Mouse (Mus musculus) limb, embryonic 14.5 days (tissue): ENCODE data around the gene Arpc4. TPM values are rescaled to one million over a fixed set of nuclear protein-coding genes. Genes with fewer than 3 reads are reported as not detected.

Experiments used
- ATAC-seq: fragments of 200-750 bp; cut with Nextera tagmentation; 2 replicates; pipeline ENCODE4 v1.8.0; 2017; ENCODE audit warnings: low read depth, moderate number of reproducible peaks, moderate TSS enrichment; ENCODE audit not compliant: low FRiP score
- DNase-seq: peaks from one replicate; pipeline ENCODE4 v3.0.0-alpha.2; 2015; ENCODE audit warnings: low spot score
- H3K27ac ChIP-seq: fragments of 300-500 bp; sonication (generic); replicated peaks from 2 replicates; pipeline ENCODE4 v1.5.1; 2014; ENCODE audit warnings: low read depth, mild to moderate bottlenecking, low read length, moderate library complexity, mixed read lengths
- H3K27me3 ChIP-seq: fragments of 300-500 bp; sonication (generic); 2 replicates; pipeline ENCODE4 v1.6.1; 2014; ENCODE audit warnings: low read length, mixed read lengths; ENCODE audit not compliant: control insufficient read depth, insufficient read depth
- H3K36me3 ChIP-seq: fragments of 300-500 bp; sonication (generic); 2 replicates; pipeline ENCODE4 v1.6.1; 2014; ENCODE audit warnings: mild to moderate bottlenecking, low read length, moderate library complexity, mixed read lengths; ENCODE audit not compliant: control insufficient read depth, insufficient read depth
- H3K4me1 ChIP-seq: fragments of 300-500 bp; sonication (generic); 2 replicates; pipeline ENCODE4 v1.6.1; 2014; ENCODE audit warnings: antibody characterized with exemption, low read length, mixed read lengths; ENCODE audit not compliant: control insufficient read depth, insufficient read depth
- H3K4me2 ChIP-seq: fragments of 300-500 bp; sonication (generic); replicated peaks from 2 replicates; pipeline ENCODE4 v1.6.1; 2014; ENCODE audit warnings: low read depth, mild to moderate bottlenecking, low read length, moderate library complexity; ENCODE audit not compliant: severe bottlenecking
- H3K4me3 ChIP-seq: fragments of 300-500 bp; sonication (generic); replicated peaks from 2 replicates; pipeline ENCODE4 v1.5.1; 2014; ENCODE audit warnings: low read length
- H3K9ac ChIP-seq: fragments of 300-500 bp; sonication (generic); 2 replicates; pipeline ENCODE4 v1.6.1; 2014; ENCODE audit warnings: mild to moderate bottlenecking, low read depth, low read length, moderate library complexity; ENCODE audit not compliant: severe bottlenecking
- H3K9me3 ChIP-seq: fragments of 300-500 bp; sonication (generic); 2 replicates; pipeline ENCODE4 v1.6.1; 2016; ENCODE audit warnings: low read length; ENCODE audit not compliant: control insufficient read depth
- POLR2A ChIP-seq: fragments of 200-500 bp; IDR thresholded peaks from 2 replicates; pipeline ENCODE4 v1.8.0; 2012; ENCODE audit warnings: inconsistent platforms, mild to moderate bottlenecking, moderate library complexity, borderline replicate concordance; ENCODE audit not compliant: insufficient read depth, insufficient read length; ENCODE audit errors: extremely low read depth
- WGBS: fragments of 180-500 bp; shearing (Covaris S2); extraction: QIAGEN DNeasy Blood & Tissue Kit; methylation state at CpG from one replicate; pipeline ENCODE4 v1.1.7; 2014; 5-methylcytosine and 5-hydroxymethylcytosine counted together
- polyA plus RNA-seq, 2 experiments: library from polyadenylated mRNA; depleted of rRNA in 1 of 2; stranded (reverse) in 1 of 2; unstranded in 1 of 2; fragments of >200 nt; fragmentation: Nextera tagmentation in 1 of 2; extraction: Ambion mirVana in 1 of 2; gene quantifications; 2 replicates each; pipeline versions ENCODE4 v1.2.1 to v1.2.3; 2012 to 2014

Gene Arpc4
- polyA plus RNA-seq, 2 experiments = 99.1 to 223 TPM

DNA sequence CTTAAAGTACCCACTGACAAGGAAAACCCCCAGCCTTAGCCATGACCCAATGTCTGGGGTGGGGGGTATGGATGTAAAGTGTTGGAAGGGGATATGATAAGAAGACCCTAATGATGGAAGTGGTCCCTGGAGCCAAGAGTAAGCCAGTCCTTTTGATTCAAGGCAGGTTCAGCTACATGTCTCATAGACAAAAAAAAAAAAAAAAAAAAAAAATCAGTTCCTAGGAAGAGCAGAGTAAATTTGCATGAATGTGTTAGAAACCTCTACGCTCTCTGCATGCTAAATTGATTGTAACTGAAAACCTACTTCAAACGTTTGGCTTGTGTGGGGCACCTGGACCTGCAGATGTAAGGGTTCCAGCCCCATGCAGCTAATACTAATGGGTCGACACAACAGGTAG is 53.9 kb downstream of the Arpc4 start:
- DNase-seq (no peak), ATAC-seq (no peak)
- no peak overlapping the region for H3K27ac ChIP-seq
- no peaks in the 10 kb centered on the region for H3K36me3 ChIP-seq
- H3K4me3 ChIP-seq = no peak overlapping the region
- H3K4me1 ChIP-seq = no peaks in the 10 kb centered on the region
- no peak overlapping the region for H3K4me2 ChIP-seq
- no peak overlapping the region for H3K9ac ChIP-seq
- H3K27me3 ChIP-seq = no peaks in the 10 kb centered on the region
- no peaks in the 10 kb centered on the region for H3K9me3 ChIP-seq
- 45% methylated on average over 3 of the region's 3 CpGs for WGBS
- no peak for TF ChIP-seq POLR2A

DNA sequence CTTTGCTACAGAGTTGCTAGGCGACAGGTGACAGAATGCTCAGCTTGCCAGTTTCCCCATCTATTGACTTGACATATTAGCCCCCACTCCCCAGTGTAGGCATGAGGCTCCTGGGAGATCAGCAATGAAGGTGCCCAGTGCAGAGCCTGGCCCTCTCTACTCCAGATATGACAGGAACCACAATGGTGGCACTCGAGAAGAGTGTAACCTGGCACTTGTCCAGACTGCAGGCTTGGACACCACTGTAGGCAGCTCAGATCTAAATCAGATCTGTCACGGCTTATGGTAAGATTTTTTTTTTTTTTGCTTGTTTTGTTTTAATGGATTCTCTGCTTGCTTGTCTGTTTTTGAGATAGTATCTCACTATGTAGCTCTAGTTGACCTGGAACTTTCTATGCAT is 55.7 kb downstream of the Arpc4 start:
- H3K4me3 ChIP-seq = no peak overlapping the region
- no peak overlapping the region for H3K9ac ChIP-seq
- no peak for TF ChIP-seq POLR2A
- ATAC-seq (no peak), DNase-seq (no peak)
- WGBS = 84% methylated on average over 3 of the region's 3 CpGs
- no peak overlapping the region for H3K4me2 ChIP-seq
- H3K36me3 ChIP-seq = no peaks in the 10 kb centered on the region
- H3K4me1 ChIP-seq = no peaks in the 10 kb centered on the region
- no peaks in the 10 kb centered on the region for H3K27me3 ChIP-seq
- H3K27ac ChIP-seq = no peak overlapping the region
- no peaks in the 10 kb centered on the region for H3K9me3 ChIP-seq

DNA sequence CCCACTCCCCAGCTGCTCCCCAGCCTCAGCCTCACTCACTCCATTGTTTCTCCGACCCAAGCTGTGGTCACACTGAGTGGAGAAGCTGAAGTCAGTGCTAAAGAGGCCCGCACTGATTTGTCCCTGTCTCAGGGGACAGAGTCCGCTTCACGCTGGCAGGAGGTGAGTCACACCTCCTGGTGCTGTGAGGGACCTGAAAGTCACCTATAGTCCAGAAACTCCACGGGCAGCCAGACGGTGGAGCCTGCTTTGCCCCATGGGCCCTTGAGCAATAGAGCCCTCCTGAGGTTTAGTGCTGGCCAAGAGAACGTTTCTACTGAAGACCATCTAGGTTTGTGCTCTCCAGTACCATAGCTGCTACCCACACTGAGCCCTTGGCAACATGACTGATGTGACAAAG is 56.8 kb downstream of the Arpc4 start:
- Histone ChIP-seq H3K27ac (no peak overlapping the region), H3K27me3 (no peaks in the 10 kb centered on the region), H3K4me1 (no peaks in the 10 kb centered on the region), H3K36me3 (no peaks in the 10 kb centered on the region), H3K9me3 (no peaks in the 10 kb centered on the region), H3K4me3 (no peak overlapping the region), H3K4me2 (no peak overlapping the region), H3K9ac (no peak overlapping the region)
- TF ChIP-seq POLR2A = no peak
- WGBS = 77% methylated on average over 7 of the region's 7 CpGs
- no peak for ATAC-seq
- DNase-seq = no peak

DNA sequence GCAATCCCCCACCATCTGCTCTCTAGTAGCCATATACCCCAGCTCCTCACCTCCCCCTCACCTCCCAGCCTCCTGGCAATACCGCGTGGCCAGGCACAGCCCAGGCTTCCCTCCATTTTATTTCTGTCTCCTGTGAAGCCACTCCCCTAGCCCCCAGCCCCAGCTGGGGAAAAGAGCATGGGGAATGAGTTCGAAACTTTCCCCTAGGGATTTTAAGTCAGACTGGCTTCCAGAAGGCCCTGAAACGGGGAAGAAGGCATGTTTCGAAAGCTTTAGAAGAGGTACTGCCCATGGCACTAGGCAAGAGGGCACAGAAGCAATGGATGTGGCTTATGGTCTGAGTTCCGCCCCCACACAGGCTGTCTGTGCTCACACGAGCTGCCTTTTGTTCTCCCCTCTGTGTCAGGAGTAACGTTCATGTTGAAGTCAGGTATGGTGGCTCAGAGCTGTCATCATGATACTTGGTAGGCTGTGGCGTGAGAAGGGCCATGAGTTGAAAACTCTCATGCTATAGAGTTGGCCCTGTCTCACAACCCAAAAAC is 57.8 kb downstream of the Arpc4 start, which contains the start of gene Cidec:
TSS of gene Cidec (minus strand) at position 97 of the 542 bp plus-strand sequence.
- DNase-seq (no peak), ATAC-seq (no peak)
- Histone ChIP-seq H3K4me2 (no peak within 1 kb of the TSS), H3K36me3 (no peaks in the 10 kb centered on the region), H3K4me1 (no peaks in the 10 kb centered on the region), H3K4me3 (no peak within 1 kb of the TSS), H3K9me3 (no peaks in the 10 kb centered on the region), H3K9ac (no peak within 1 kb of the TSS), H3K27ac (no peak within 1 kb of the TSS), H3K27me3 (no peaks in the 10 kb centered on the region)
- no peak for TF ChIP-seq POLR2A
- 81% methylated on average over 9 of the region's 9 CpGs for WGBS

DNA sequence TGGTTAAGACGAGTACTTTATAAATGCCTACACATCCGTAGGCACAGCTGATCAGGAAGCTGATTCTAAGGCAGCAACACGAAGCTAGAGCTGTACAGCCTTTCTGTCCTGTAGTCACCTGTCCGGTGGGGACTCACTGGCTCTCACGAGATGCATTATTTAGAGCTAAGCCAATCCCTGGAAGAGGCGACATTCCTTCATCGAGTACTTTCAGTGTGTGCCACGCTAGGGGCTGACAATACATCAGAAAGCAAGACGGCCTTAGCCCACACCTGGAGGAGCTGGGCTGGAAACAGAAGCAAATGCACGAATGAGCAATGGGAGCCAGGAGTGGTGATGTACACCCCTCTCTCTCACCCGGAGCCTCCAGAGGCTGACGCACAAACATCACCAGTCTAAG is 59.2 kb downstream of the Arpc4 start:
- DNase-seq (no peak), ATAC-seq (no peak)
- Histone ChIP-seq H3K27me3 (no peaks in the 10 kb centered on the region), H3K4me2 (no peak overlapping the region), H3K4me1 (no peaks in the 10 kb centered on the region), H3K9me3 (no peaks in the 10 kb centered on the region), H3K4me3 (no peak overlapping the region), H3K27ac (no peak overlapping the region), H3K36me3 (no peaks in the 10 kb centered on the region), H3K9ac (no peak overlapping the region)
- WGBS = 68% methylated on average over 12 of the region's 12 CpGs
- TF ChIP-seq POLR2A = no peak
